Mouse (Mus musculus) kidney, postnatal 0 days (tissue): ENCODE results near the gene Snap23. TPM values are rescaled to one million over a fixed set of nuclear protein-coding genes. Genes with fewer than 3 reads are reported as not detected.
A peak's percentile ranks its signal among the peaks of the same experiment; 100 is the strongest.
"Not testable (repeated sequence)": the region's sequence is repeated elsewhere in the genome, so short reads cannot be mapped to it uniquely, and the experiment has no call there.

Experiments
- ATAC-seq: fragments of 200-750 bp; cut with Nextera tagmentation; replicated peaks from 2 replicates; pipeline ENCODE4 v1.8.0; 2017; ENCODE audit warnings: low read depth, moderate number of reproducible peaks, moderate TSS enrichment, moderate library complexity; ENCODE audit not compliant: low FRiP score
- DNase-seq: peaks from one replicate; pipeline ENCODE4 v3.0.0-alpha.2; 2016; ENCODE audit warnings: low spot score
- H3K27ac ChIP-seq: fragments of 300-500 bp; sonication (generic); 2 replicates; pipeline ENCODE4 v1.5.1; 2014; ENCODE audit warnings: mild to moderate bottlenecking
- H3K27me3 ChIP-seq: fragments of 300-500 bp; sonication (generic); 2 replicates; pipeline ENCODE4 v1.6.1; 2014; ENCODE audit warnings: low read length, mixed read lengths; ENCODE audit not compliant: insufficient read depth
- H3K36me3 ChIP-seq: fragments of 300-500 bp; sonication (generic); 2 replicates; pipeline ENCODE4 v1.6.1; 2014; ENCODE audit warnings: low read length, mixed read lengths; ENCODE audit not compliant: insufficient read depth
- H3K4me1 ChIP-seq: fragments of 300-500 bp; sonication (generic); replicated peaks from 2 replicates; pipeline ENCODE4 v1.6.1; 2014; ENCODE audit warnings: antibody characterized with exemption, low read length, mixed read lengths; ENCODE audit not compliant: insufficient read depth
- H3K4me2 ChIP-seq: fragments of 300-500 bp; sonication (generic); 2 replicates; pipeline ENCODE4 v1.6.1; 2014; ENCODE audit warnings: mild to moderate bottlenecking, low read length, moderate library complexity, mixed read lengths
- H3K4me3 ChIP-seq: fragments of 300-500 bp; sonication (generic); replicated peaks from 2 replicates; pipeline ENCODE4 v1.5.1; 2014; ENCODE audit warnings: low read depth, low read length
- H3K9ac ChIP-seq: fragments of 300-500 bp; sonication (generic); 2 replicates; pipeline ENCODE4 v1.6.1; 2014; ENCODE audit warnings: low read depth, low read length
- H3K9me3 ChIP-seq: fragments of 300-500 bp; sonication (generic); replicated peaks from 2 replicates; pipeline ENCODE4 v1.6.1; 2016; ENCODE audit warnings: low read length, inconsistent platforms, mixed read lengths
- CTCF ChIP-seq: IDR thresholded peaks from 2 replicates; pipeline ENCODE4 v1.5.1; 2016; ENCODE audit warnings: antibody characterized with exemption, low read depth, mild to moderate bottlenecking, moderate library complexity
- WGBS: fragments of 180-500 bp; shearing (Covaris S2); extraction: QIAGEN DNeasy Blood & Tissue Kit; methylation state at CpG from one replicate; pipeline ENCODE4 v1.1.7; 2014; 5-methylcytosine and 5-hydroxymethylcytosine counted together
- polyA plus RNA-seq: library from polyadenylated mRNA; unstranded; fragments of >200 nt; fragmentation: Nextera tagmentation; extraction: Ambion mirVana; gene quantifications from 2 replicates; pipeline ENCODE4 v1.2.1, GENCODE M21; 2015

Snap23 gene
- polyA plus RNA-seq, 1 experiment from 2014 or later = 36.3 TPM

- H3K27ac ChIP-seq = no peak overlapping the region
- no peak for TF ChIP-seq CTCF
- no peak for ATAC-seq
- 74% methylated on average over 2 of the region's 2 CpGs for WGBS
- H3K4me1 ChIP-seq = peaks cover 3% of the 10 kb centered on the region; the same call in 1 of the 2 replicates
- DNase-seq = no peak
- no peaks in the 10 kb centered on the region for H3K36me3 ChIP-seq
- no peaks in the 10 kb centered on the region for H3K9me3 ChIP-seq
- H3K4me3 ChIP-seq = no peak overlapping the region
- no peaks in the 10 kb centered on the region for H3K27me3 ChIP-seq
- H3K9ac ChIP-seq = no peak overlapping the region
- H3K4me2 ChIP-seq = no peak overlapping the region
These were observed 2.1 kb upstream of the Snap23 start for GRCm38 (mm10) chr2:120565363-120565762.

- no peaks in the 10 kb centered on the region for H3K9me3 ChIP-seq
- H3K27ac ChIP-seq = peak overlapping the region; percentile 90
- H3K4me2 ChIP-seq = peak overlapping the region; percentile 65
- H3K4me1 ChIP-seq = peaks cover 3% of the 10 kb centered on the region; the same call in 1 of the 2 replicates
- H3K9ac ChIP-seq = peak overlapping the region; percentile 74
- TF ChIP-seq CTCF = no peak
- DNase-seq = no peak
- H3K4me3 ChIP-seq = peak overlapping the region; percentile 64
- under 1% methylated on average over 22 of the region's 22 CpGs for WGBS
- peak; percentile 73 for ATAC-seq
- no peaks in the 10 kb centered on the region for H3K27me3 ChIP-seq
- peaks cover 4% of the 10 kb centered on the region; the same call in 1 of the 2 replicates for H3K36me3 ChIP-seq
These were observed 388 bp downstream of the Snap23 start for GRCm38 (mm10) chr2:120567798-120568320.

- TF ChIP-seq CTCF = no peak
- WGBS = 88% methylated on average over 3 of the region's 3 CpGs
- no peak overlapping the region for H3K4me3 ChIP-seq
- peaks cover 3% of the 10 kb centered on the region; the same call in 1 of the 2 replicates for H3K4me1 ChIP-seq
- ATAC-seq (no peak), DNase-seq (no peak)
- H3K27ac ChIP-seq = no peak overlapping the region
- H3K9me3 ChIP-seq = no peaks in the 10 kb centered on the region
- H3K4me2 ChIP-seq = no peak overlapping the region
- H3K9ac ChIP-seq = no peak overlapping the region
- peaks cover 4% of the 10 kb centered on the region; the same call in 1 of the 2 replicates for H3K36me3 ChIP-seq
- no peaks in the 10 kb centered on the region for H3K27me3 ChIP-seq
These were observed 3.6 kb downstream of the Snap23 start for GRCm38 (mm10) chr2:120571081-120571480.

GRCm38 (mm10) chr2:120572161-120572560 lies 4.7 kb downstream of the Snap23 start:
- H3K27me3 ChIP-seq, H3K4me2 ChIP-seq, H3K9ac ChIP-seq, DNase-seq, H3K27ac ChIP-seq, H3K9me3 ChIP-seq, H3K4me1 ChIP-seq, ATAC-seq, H3K36me3 ChIP-seq, H3K4me3 ChIP-seq: not testable (repeated sequence)
- WGBS = 93% methylated on average over 3 of the region's 3 CpGs

GRCm38 (mm10) chr2:120575121-120575520 lies 7.7 kb downstream of the Snap23 start:
- 67% methylated on average over 3 of the region's 3 CpGs for WGBS

GRCm38 (mm10) chr2:120575978-120576377 lies 8.5 kb downstream of the Snap23 start:
- H3K27me3 ChIP-seq = no peaks in the 10 kb centered on the region
- H3K27ac ChIP-seq = no peak overlapping the region
- H3K9me3 ChIP-seq = no peaks in the 10 kb centered on the region
- DNase-seq (no peak), ATAC-seq (no peak)
- no peak overlapping the region for H3K9ac ChIP-seq
- no peak overlapping the region for H3K4me2 ChIP-seq
- no peak for TF ChIP-seq CTCF
- peaks cover 4% of the 10 kb centered on the region; the same call in 1 of the 2 replicates for H3K36me3 ChIP-seq
- no peak overlapping the region for H3K4me3 ChIP-seq
- 89% methylated on average over 2 of the region's 2 CpGs for WGBS
- no peaks in the 10 kb centered on the region for H3K4me1 ChIP-seq

More at GRCm38 (mm10) chr2:120575121-120575520, 7.7 kb downstream of the Snap23 start:
- no peak overlapping the region for H3K4me2 ChIP-seq
- no peak overlapping the region for H3K4me3 ChIP-seq
- ATAC-seq (no peak), DNase-seq (no peak)
- no peaks in the 10 kb centered on the region for H3K9me3 ChIP-seq
- no peak overlapping the region for H3K27ac ChIP-seq
- no peak overlapping the region for H3K9ac ChIP-seq
- H3K4me1 ChIP-seq = no peaks in the 10 kb centered on the region
- peaks cover 4% of the 10 kb centered on the region; the same call in 1 of the 2 replicates for H3K36me3 ChIP-seq
- no peaks in the 10 kb centered on the region for H3K27me3 ChIP-seq
- TF ChIP-seq CTCF = no peak

GRCm38 (mm10) chr2:120577799-120578198 lies 10.3 kb downstream of the Snap23 start:
- TF ChIP-seq CTCF = no peak
- Histone ChIP-seq H3K9me3 (no peaks in the 10 kb centered on the region), H3K4me1 (no peaks in the 10 kb centered on the region), H3K9ac (no peak overlapping the region), H3K27ac (no peak overlapping the region), H3K27me3 (no peaks in the 10 kb centered on the region), H3K36me3 (no peaks in the 10 kb centered on the region), H3K4me3 (no peak overlapping the region), H3K4me2 (no peak overlapping the region)
- ATAC-seq = no peak
- 81% methylated on average over 4 of the region's 4 CpGs for WGBS
- no peak for DNase-seq
